Mouse (Mus musculus) forebrain, embryonic 16.5 days (tissue): Measurements from ENCODE around the gene Acrbp. TPM values are rescaled to one million over a fixed set of nuclear protein-coding genes. Genes with fewer than 3 reads are reported as not detected.
"Not testable (repeated sequence)": the region's sequence is repeated elsewhere in the genome, so short reads cannot be mapped to it uniquely, and the experiment has no call there.

Experiments used
- ATAC-seq: fragments of 200-750 bp; cut with Nextera tagmentation; 2 replicates; pipeline ENCODE4 v1.8.0; 2017; ENCODE audit warnings: mild to moderate bottlenecking, moderate library complexity
- H3K27ac ChIP-seq: fragments of 300-500 bp; sonication (generic); 2 replicates; pipeline ENCODE4 v1.5.1; 2014; ENCODE audit warnings: low read length, control low read depth
- H3K27me3 ChIP-seq: fragments of 300-500 bp; sonication (generic); replicated peaks from 2 replicates; pipeline ENCODE4 v1.6.1; 2014; ENCODE audit warnings: low read length; ENCODE audit not compliant: control insufficient read depth, insufficient read depth
- H3K36me3 ChIP-seq: fragments of 300-500 bp; sonication (generic); 2 replicates; pipeline ENCODE4 v1.6.1; 2014; ENCODE audit not compliant: control insufficient read depth, insufficient read depth
- H3K4me1 ChIP-seq: fragments of 300-500 bp; sonication (generic); replicated peaks from 2 replicates; pipeline ENCODE4 v1.6.1; 2014; ENCODE audit warnings: low read length; ENCODE audit not compliant: control insufficient read depth, insufficient read depth
- H3K4me2 ChIP-seq: fragments of 300-500 bp; sonication (generic); 2 replicates; pipeline ENCODE4 v1.6.1; 2014; ENCODE audit warnings: mild to moderate bottlenecking, low read length, control low read depth
- H3K4me3 ChIP-seq: fragments of 300-500 bp; sonication (generic); replicated peaks from 2 replicates; pipeline ENCODE4 v1.5.1; 2014; ENCODE audit warnings: mild to moderate bottlenecking, low read length, control low read depth
- H3K9ac ChIP-seq: fragments of 300-500 bp; sonication (generic); replicated peaks from 2 replicates; pipeline ENCODE4 v1.6.1; 2014; ENCODE audit warnings: low read depth, low read length, control low read depth
- H3K9me3 ChIP-seq: fragments of 300-500 bp; sonication (generic); 2 replicates; pipeline ENCODE4 v1.6.1; 2016; ENCODE audit warnings: low read length; ENCODE audit not compliant: control insufficient read depth
- WGBS: fragments of 180-500 bp; shearing (Covaris S2); extraction: QIAGEN DNeasy Blood & Tissue Kit; methylation state at CpG from one replicate; pipeline ENCODE4 v1.1.7; 2014; 5-methylcytosine and 5-hydroxymethylcytosine counted together
- polyA plus RNA-seq: library from polyadenylated mRNA; unstranded; fragments of >200 nt; fragmentation: Nextera tagmentation; extraction: Ambion mirVana; gene quantifications from 2 replicates; pipeline ENCODE4 v1.2.1, GENCODE M21; 2015

Acrbp gene
- polyA plus RNA-seq, 1 experiment from 2014 or later, result 31.6 TPM

GRCm38 (mm10) chr6:125061493-125061892 is 12.0 kb downstream of the Acrbp start:
- WGBS, result 38% methylated on average over 6 of the region's 6 CpGs
- H3K4me1 ChIP-seq, result no peaks in the 10 kb centered on the region
- no peak overlapping the region for H3K4me2 ChIP-seq
- H3K9me3 ChIP-seq, result no peaks in the 10 kb centered on the region
- ATAC-seq, result no peak
- no peaks in the 10 kb centered on the region for H3K27me3 ChIP-seq
- no peaks in the 10 kb centered on the region for H3K36me3 ChIP-seq
- no peak overlapping the region for H3K27ac ChIP-seq
- no peak overlapping the region for H3K4me3 ChIP-seq
- no peak overlapping the region for H3K9ac ChIP-seq

- no peak for ATAC-seq
Observed at GRCm38 (mm10) chr6:125062511-125062910, 13.0 kb downstream of the Acrbp start.

GRCm38 (mm10) chr6:125063906-125064305 is 14.4 kb downstream of the Acrbp start:
- Histone ChIP-seq H3K9me3 (no peaks in the 10 kb centered on the region), H3K4me3 (no peak overlapping the region), H3K27me3 (no peaks in the 10 kb centered on the region), H3K27ac (no peak overlapping the region), H3K4me1 (no peaks in the 10 kb centered on the region), H3K9ac (no peak overlapping the region), H3K4me2 (no peak overlapping the region), H3K36me3 (no peaks in the 10 kb centered on the region)
- 85% methylated on average over 6 of the region's 6 CpGs for WGBS
- no peak for ATAC-seq

More at GRCm38 (mm10) chr6:125062511-125062910, 13.0 kb downstream of the Acrbp start:
- no peak overlapping the region for H3K4me2 ChIP-seq
- no peak overlapping the region for H3K27ac ChIP-seq
- WGBS, result 80% methylated on average over 5 of the region's 5 CpGs
- no peak overlapping the region for H3K4me3 ChIP-seq
- no peaks in the 10 kb centered on the region for H3K9me3 ChIP-seq
- no peaks in the 10 kb centered on the region for H3K4me1 ChIP-seq
- no peaks in the 10 kb centered on the region for H3K36me3 ChIP-seq
- no peak overlapping the region for H3K9ac ChIP-seq
- H3K27me3 ChIP-seq, result no peaks in the 10 kb centered on the region

- H3K27ac ChIP-seq, H3K4me2 ChIP-seq, H3K4me1 ChIP-seq, ATAC-seq, H3K4me3 ChIP-seq, H3K36me3 ChIP-seq, H3K9ac ChIP-seq, H3K9me3 ChIP-seq, H3K27me3 ChIP-seq: not testable (repeated sequence)
- WGBS, result no CpG with 5 or more reads among the region's 1 CpGs
Observed at GRCm38 (mm10) chr6:125065223-125065622, 15.7 kb downstream of the Acrbp start.

- Histone ChIP-seq H3K4me2 (no peak within 1 kb of the TSS), H3K4me1 (peaks cover 19% of the 10 kb centered on the region), H3K36me3 (no peaks in the 10 kb centered on the region), H3K9me3 (no peaks in the 10 kb centered on the region), H3K27ac (no peak within 1 kb of the TSS), H3K9ac (no peak within 1 kb of the TSS), H3K27me3 (no peaks in the 10 kb centered on the region), H3K4me3 (no peak within 1 kb of the TSS)
- no peak for ATAC-seq
- WGBS, result 72% methylated on average over 8 of the region's 8 CpGs
Observed at GRCm38 (mm10) chr6:125067571-125067995, 18.1 kb downstream of the Acrbp start, which contains the start of gene Lpar5. Gene Lpar5, plus strand, starts transcription at chr6:125067920.

GRCm38 (mm10) chr6:125071170-125071895 is 21.8 kb downstream of the Acrbp start:
- Histone ChIP-seq H3K4me1 (peaks cover 22% of the 10 kb centered on the region), H3K27ac (peak overlapping the region; percentile 91), H3K9ac (0 out of 2 replicates have a peak overlapping the region, but pooled peaks have one; percentile 1), H3K36me3 (no peaks in the 10 kb centered on the region), H3K27me3 (no peaks in the 10 kb centered on the region), H3K4me3 (no peak overlapping the region), H3K4me2 (no peak overlapping the region), H3K9me3 (no peaks in the 10 kb centered on the region)
- WGBS, result 66% methylated on average over 18 of the region's 18 CpGs
- peak; percentile 94 for ATAC-seq

- 3% methylated on average over 2 of the region's 2 CpGs for WGBS
- Histone ChIP-seq H3K4me3 (no peak overlapping the region), H3K27me3 (no peaks in the 10 kb centered on the region), H3K4me1 (peaks cover 22% of the 10 kb centered on the region), H3K9ac (0 out of 2 replicates have a peak overlapping the region, but pooled peaks have one; percentile 1), H3K4me2 (no peak overlapping the region), H3K27ac (peak overlapping the region; percentile 91), H3K9me3 (no peaks in the 10 kb centered on the region), H3K36me3 (no peaks in the 10 kb centered on the region)
- peak; percentile 87 for ATAC-seq
Observed at GRCm38 (mm10) chr6:125071896-125072279, 22.4 kb downstream of the Acrbp start.

GRCm38 (mm10) chr6:125073825-125074224 is 24.3 kb downstream of the Acrbp start:
- Histone ChIP-seq H3K4me1 (peaks cover 22% of the 10 kb centered on the region), H3K27me3 (no peaks in the 10 kb centered on the region), H3K9me3 (no peaks in the 10 kb centered on the region), H3K9ac (no peak overlapping the region), H3K27ac (no peak overlapping the region), H3K4me3 (no peak overlapping the region), H3K4me2 (no peak overlapping the region), H3K36me3 (no peaks in the 10 kb centered on the region)
- no peak for ATAC-seq
- WGBS, result 60% methylated on average over 8 of the region's 8 CpGs

- peak overlapping the region; percentile 48 for H3K4me3 ChIP-seq
- no peaks in the 10 kb centered on the region for H3K9me3 ChIP-seq
- H3K9ac ChIP-seq, result peak overlapping the region; percentile 74
- H3K36me3 ChIP-seq, result no peaks in the 10 kb centered on the region
- 18% methylated on average over 25 of the region's 25 CpGs for WGBS
- peaks cover 8% of the 10 kb centered on the region for H3K4me1 ChIP-seq
- H3K27ac ChIP-seq, result peak overlapping the region; percentile 87
- peak; percentile 46 for ATAC-seq
- H3K27me3 ChIP-seq, result no peaks in the 10 kb centered on the region
- peak overlapping the region; percentile 79 for H3K4me2 ChIP-seq
Observed at GRCm38 (mm10) chr6:125081394-125081793, 31.9 kb downstream of the Acrbp start.
